Mouse (Mus musculus) common myeloid progenitor, adult 5-6 weeks (primary cell): ENCODE measurements around the gene Cep128. TPM values are rescaled to one million over a fixed set of nuclear protein-coding genes. Genes with fewer than 3 reads are reported as not detected.
A peak's percentile ranks its signal among the peaks of the same experiment; 100 is the strongest.
"Not testable (repeated sequence)": the region's sequence is repeated elsewhere in the genome, so short reads cannot be mapped to it uniquely, and the experiment has no call there.

Experiments used
- ATAC-seq: replicated peaks from 2 replicates; pipeline ENCODE4 v1.8.0; 2016; ENCODE audit warnings: low read depth, mild to moderate bottlenecking, moderate TSS enrichment, inconsistent platforms; ENCODE audit not compliant: poor library complexity, severe bottlenecking
- total RNA-seq: library from RNA; stranded (forward); fragments of 200-1000, 187-1606 nt; gene quantifications from 2 replicates; pipeline ENCODE4 v1.2.3, GENCODE M21; 2017

Gene Cep128
- 63.7 and 75.1 TPM in 2 replicates for total RNA-seq

DNA sequence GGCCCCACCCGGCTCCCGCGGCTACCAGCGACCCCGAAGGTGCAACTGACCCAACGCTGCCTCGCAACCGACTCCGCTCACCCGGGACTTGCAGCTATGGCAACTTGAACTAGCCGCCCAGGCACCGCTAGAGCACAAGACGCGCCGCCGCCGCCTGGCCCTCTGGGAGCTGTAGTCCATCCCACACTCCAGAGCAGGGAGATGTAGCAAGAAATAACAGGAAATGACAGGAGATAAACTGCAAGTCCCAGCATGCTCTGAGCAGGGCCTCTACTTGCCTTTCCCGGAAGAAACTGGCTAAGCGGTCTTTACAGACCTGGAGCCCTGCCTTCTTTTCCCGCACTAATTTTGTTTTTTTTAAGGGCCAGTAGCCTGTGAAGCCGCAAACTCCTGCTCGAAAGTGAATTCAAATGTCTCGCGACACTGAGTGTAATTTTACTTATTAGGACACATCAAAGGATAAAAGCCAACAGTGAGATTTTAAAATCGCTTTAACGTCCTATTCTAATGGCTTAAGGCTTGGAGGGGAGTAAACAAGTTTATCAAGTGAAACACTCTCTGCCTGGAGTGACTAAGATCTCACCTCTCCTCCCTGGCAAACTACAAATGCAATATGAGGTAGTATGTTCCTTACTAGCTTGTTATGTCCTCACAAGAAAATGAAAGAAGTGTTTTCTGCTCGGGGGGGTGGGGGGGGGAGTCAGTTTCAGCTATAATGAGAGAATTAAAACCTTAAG, at the start of gene Cep128, which contains the start of gene Tshr:
Gene Cep128, minus strand, starts transcription at position 129 of the 737 bp plus-strand sequence.
Gene Tshr, plus strand, starts transcription at position 283 of the 737 bp plus-strand sequence.
- peak; percentile 98 for ATAC-seq

DNA sequence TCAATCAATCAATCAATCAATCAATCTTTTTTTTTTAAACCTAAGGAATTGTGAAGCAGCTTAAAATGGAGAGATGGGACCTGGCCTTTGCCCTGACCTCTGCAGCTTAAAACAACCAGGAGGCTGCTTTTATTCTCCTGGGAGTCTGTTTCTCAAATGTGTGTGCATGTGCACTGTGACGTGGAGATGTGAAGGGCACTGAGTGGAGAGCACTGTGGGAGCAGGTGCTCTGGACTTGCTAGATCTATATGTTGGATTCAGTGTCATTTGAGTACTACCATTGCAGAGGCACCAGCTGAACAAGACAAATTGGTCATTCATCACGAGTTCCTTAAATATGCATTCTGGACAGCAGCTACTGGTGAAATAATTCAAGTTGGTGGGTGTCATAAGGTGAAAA, 42.9 kb upstream of the Cep128 start:
- ATAC-seq, result no peak

DNA sequence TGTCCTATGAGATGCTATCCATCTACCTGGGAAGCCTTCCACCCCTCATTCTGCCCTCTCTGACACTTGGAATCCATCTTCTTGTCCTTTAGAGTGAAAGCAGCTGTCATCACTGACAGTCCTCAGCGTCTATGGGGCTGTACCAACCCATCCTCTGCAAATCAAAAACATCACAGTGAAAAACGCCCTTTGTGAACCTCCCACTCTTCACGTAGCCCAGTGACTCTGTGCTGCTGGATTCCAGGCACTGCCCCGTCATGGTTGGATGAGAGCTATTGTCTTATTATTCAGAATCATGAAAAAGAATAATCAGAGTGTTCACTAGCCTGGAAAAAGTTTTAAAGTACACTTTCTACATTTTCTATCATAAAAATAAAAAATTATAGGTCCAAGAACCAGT, 42.3 kb upstream of the Cep128 start:
- no peak for ATAC-seq

DNA sequence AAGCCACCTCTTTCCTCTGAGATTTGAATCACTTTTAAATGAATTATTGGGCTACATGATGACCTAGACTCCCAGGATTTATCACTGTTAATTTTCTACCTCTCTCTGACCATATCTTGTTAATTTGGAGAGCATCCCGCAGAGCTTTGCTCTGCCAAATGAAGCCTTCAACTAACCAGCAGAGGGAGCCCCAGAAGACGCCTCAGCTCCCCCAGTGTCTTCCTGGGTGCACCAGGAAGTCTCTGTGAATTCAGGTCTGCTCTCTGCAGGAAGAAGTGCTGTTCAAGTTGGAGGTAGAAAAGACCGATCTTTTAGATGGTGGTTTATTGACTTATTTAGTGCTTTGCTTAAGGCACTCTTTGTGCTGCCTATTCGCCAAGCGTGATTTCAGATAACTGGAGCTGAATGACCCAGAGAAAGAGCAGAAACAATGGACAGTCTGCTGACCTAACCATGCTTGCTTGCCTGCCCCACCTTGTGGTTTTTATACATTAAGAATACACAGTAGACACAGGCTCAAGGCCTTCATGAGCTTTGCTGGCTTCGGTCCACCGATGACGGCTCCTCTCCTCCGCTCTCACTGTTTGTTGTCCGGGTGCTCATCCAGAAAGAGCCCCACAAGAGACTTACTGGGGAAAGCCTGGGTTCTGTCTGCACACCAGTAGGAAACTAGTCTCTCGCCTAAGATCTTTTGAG, 39.1 kb upstream of the Cep128 start:
- ATAC-seq, result peak; percentile 88

DNA sequence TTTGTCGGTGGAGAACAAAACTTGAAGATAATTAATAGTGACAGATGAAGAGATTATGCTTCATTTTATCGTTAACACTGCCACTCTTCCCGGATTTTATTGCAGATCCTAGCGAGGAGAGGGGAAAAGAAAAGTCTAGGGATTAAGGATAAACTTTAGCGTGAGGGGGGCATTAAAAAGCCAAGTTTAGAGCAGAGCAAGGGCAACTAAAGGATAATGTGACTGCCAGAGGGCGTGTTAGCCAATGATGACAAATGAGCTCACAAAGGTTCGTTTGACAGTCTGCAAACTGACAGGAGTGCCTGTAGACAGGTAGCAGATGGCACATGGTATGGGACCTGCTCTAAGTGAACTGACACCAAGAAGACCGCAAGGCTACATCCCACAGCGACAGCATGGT, 37.1 kb upstream of the Cep128 start:
- no peak for ATAC-seq

DNA sequence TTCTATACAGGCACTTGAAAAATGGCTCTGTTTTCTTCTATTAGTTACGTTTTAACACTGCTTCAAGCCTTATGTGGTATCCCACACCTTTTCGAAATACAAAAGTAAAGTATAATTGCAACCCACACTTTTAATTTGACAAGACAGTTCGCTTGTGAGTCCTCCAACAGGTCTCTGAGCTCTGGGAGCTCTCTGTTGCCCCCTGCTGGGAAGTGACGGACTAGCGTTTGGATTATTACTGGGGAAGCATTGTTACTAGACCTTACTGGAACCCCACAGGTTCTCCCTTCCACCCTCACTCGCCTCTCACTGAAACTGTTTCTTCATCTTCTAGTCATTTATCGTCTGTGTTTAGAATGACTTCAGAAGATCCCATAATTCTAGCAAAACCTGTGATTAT, 34.6 kb upstream of the Cep128 start:
- peak; percentile 88 for ATAC-seq

DNA sequence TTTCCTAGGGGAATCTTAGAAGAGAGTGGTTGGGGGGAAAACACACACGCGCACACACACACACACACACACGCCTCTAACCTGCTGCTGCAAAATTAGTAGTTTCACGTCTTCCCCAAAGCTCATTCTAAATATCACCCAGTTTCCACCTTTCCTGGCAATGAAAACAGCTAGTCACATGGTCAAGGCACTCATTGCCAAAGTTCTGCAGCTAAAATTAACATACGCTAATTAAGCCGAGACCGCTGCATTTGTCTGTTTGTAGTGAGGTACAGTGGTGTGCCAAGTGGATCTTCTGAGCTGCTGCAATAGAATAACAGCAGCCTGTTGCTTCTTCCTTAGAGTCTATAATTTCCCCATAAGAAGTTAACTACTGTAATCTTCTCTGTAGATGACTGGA, 32.6 kb upstream of the Cep128 start:
- ATAC-seq, result no peak

DNA sequence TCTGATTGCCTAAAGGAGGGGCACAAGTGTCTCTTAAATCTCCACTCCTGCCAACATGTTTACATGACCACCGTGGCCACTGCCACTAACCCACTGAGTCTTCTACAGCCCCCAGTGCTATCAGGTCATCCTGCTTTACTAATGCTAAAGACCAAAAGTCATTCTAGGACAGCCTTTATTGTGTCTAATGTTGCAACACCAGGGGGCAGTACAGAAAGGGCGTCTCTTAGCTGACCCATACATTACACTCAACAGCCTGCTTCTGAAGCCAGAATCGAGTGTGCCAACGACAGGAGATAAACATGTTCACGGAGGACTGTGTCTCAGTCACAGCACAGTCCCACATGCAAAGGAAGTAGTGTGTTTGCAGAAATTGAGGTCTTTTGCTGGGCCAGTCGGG, 30.9 kb upstream of the Cep128 start:
- no peak for ATAC-seq

DNA sequence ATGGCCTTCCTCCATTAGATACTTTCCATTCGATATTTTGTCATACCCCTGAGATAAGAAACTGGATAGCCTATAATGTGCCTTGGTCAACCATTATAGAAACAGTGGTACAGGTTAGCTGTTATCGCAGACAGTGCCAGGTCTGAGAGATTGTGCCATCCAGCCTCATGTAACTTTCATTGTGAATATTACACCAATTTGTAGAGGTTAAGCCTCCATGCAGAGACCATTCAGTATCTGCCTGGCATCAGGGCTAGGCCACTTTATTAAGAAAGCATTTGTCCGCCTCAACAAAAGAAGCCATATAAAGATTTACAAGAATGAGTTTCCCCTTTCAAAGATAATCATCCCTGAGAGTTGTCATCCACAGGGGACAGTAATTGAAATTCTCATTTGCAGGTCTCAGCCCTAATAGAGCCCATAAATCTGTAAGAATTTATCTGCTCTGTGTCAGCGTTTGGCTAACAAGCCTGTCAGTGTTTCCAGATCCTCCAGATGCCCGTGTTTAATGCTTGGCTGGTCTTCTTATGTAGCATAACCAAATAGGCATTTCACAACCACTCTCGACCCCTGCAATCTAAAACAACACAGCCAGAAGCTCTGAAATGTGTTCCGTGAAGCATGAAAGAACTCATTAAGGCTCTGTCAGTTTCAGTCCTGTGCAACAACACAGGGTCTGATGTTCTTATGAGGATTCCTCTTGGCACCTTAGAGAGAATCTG, 28.4 kb upstream of the Cep128 start:
- ATAC-seq, result no peak

DNA sequence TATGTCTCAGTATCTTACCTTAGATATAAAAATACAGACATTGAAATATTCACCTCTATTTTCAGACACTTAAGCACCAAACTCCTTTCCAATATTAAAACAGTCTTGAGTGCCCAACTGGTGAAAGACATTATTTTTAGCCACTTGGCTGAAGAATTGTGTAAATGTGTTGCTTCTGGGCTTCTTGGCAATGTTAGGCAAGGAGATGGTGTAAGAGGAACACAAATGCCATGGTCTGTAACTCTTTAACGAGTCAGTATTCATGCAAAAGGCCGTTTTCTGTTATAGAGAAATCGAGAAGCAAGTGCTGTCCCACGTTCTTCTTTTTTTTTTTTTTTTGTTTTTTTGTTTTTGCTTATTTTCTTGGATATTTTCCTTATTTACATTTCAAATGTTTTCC, 26.1 kb upstream of the Cep128 start:
- no peak for ATAC-seq

DNA sequence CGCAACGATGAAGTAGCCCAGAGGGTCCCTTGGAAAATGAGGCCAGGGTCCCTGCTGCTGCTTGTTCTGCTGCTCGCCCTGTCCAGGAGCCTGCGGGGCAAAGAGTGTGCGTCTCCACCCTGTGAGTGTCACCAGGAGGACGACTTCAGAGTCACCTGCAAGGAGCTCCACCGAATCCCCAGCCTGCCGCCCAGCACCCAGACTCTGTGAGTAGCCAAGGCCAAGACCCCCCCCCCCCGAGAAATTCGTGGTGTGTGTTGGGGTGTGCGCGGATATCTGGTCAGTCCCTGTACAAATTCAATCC, 16.8 kb upstream of the Cep128 start:
- ATAC-seq, result no peak

DNA sequence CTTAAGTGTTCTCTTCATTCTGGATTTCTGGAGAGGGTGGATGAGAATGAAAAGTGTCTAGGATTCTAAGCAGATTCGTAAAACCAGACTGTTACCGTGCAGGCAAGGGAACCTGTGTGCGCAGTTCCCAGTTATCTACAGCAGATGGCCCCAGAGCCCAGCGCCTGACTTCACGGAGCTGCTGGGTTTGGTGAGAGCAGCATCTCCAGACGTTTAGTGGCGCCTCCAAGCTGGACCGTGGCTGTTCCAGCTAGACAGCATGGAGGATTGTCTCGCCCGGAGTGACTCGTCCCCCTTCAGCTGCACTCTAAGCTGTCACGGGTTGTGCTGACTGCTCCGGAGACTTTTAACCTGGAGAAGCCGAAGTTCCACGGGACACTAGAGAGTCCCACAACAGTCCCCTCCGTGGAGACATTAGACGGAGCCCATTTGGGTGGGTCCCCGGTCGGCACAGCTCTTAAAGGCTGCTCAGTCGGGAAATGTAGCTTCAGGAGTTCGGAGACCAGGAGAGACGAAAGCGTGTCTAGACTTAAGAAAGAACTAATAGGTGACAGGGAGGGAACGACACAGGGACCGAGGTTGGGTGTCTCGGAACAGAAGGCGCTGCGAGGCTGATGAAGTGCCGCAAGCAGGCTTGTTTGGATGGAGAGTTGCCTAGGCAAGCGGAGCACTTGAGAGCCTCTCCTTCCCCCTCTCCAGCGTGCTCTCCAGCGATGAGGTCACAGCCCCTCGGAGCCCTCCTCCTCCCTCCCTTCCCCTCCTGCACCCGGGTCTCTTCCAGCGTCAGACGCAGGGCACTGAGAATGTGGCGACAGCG, 16.2 kb upstream of the Cep128 start:
- peak; percentile 99 for ATAC-seq

DNA sequence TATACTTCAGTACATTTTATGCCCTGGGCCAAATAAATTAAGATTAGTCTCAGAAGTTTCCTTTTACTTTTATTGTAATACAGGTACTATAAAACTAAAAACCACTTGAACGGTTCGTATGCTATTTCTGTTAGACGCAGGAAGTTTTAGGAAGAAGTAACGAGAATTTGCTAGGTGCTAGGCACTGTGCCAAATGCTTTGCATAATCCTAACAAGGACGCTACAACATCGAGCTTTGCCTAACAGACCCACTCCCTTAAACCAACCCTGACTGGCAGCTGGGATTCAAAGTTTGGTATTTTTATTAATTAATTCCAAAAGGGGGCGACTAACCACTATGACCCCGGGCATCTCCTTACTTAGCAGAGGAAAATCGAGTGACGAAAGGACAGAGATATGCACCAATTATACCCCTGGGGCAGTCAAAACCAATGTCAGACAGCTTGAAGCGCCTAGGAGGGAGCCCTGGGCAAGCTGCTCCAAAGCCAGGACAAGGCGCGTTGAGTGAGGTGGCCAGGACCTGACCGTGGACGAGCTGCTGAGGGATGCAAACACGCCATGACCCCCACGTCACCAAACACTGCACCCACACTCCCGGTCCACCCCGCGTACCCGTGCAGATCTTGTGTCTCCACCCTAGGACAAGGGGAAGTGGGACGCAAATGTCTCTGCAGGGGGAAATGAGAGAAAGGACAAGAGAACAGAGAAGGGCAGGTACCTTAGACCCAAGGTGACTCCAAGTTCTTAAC, 519 bp downstream of the Cep128 start:
- peak; percentile 60 for ATAC-seq

DNA sequence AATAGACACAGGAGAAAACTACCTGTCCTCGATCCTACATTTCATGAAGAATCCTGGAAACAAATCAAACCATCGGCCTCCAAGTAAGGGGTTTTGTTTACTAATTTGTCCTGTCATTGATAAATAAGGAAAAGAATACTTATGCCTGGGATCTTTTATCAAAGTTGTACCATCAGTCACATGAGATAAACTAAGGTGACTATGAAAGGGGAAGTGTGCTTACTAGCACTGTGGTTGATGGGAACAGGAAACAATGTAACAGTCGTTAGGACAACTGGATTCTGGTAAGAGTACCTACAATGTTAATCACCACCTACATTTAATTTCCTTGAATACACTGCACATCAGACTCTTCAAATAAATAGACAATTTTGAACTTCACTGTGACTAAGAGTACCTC, 15.0 kb downstream of the Cep128 start:
- ATAC-seq, result peak; percentile 69

DNA sequence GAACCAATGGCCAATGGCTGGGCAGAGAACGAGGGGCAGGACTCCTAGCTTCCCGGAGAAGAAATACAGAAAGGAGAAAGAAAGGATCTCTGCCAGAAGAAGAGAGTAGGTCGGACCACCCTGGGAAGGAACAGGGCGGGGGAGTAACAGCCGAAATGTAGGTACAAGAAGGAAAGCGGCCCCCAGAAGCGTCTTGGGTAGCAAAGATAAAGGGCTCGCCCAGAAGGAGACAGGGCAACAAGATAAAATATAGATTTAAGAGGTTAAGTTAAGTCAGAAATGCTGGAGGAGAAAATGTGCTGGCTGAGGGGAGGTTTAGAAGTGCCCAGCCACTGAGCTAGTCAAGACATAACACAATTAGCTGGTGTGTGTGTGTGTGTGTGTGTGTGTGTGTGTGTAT, 30.4 kb downstream of the Cep128 start:
- no peak for ATAC-seq

DNA sequence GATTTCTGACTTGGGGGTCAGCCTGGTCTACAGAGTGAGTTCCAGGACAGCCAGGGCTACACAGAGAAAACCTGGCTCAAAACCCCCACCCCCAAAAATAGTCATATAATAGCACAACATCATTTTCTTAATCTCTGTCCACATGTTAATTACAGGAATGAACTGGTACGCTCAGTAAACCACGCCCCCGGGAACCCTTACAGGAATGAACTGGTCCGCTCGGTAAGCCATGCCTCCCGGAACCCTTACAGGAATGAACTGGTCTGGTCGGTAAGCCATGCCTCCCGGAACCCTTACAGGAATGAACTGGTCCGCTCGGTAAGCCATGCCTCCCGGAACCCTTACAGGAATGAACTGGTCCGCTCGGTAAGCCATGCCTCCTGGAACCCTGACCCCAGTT, 45.6 kb downstream of the Cep128 start:
- ATAC-seq, result not testable (repeated sequence)

DNA sequence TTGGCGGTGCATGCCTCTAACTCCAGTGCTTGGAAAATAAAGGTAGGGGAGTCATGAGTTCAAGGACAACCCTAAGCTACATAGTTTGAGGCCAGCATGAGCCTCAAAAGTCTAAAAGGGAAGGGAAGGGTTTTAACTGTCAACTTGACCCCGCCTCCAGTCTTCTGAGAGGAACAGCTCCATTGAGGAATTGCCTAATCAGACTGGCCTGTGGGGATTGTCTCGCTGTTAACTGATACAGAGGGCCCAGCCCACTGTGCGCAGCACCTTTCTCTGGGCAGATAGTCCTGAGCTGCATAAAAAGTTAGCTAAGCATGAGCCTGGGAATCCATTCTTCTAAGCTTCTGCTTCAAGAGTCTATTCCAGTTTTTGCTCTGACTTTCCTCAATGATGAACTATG, 56.7 kb downstream of the Cep128 start:
- peak; percentile 77 for ATAC-seq

DNA sequence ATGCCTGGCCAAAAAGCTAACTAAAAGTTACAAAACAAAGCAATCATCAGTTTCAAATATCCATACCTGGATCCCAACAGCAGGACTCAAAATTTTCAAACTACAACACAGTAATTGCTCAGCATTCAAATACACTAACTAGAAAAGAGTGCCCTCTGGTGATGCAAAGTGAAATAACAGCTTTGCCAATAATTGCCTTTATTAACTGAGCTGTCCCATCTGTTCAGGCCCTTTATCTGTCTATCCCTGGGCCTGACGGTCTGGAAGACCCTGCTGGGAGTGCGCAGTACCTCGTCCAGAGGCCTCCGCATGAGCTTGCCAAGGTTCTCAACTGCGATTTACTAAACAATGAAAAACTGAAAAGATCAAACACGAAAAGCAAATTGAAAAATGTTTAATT, 58.1 kb downstream of the Cep128 start:
- peak; percentile 62; the same call in 1 of the 2 replicates for ATAC-seq

DNA sequence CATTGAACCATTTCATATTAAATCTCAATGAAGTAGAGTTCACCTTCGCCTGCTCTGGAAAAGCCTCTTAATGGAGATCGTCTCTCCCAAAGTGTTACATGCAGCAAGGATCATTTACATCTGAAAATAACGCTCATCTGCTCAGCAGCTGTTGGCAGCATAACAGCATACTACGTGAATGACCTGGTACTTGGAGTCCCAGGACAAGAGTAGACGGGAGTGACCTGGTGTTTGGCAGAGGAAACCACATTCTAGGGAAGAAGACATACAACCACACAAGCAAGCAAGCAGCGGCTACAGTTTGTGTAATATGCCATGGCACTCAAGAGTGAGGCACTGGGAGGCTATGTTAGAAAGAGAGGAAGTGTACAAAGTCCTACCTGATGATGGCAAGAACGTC, 69.2 kb downstream of the Cep128 start:
- ATAC-seq, result no peak
